Mouse (Mus musculus) embryonic facial prominence, embryonic 11.5 days (tissue): ENCODE measurements around the gene Cbll1. TPM values are rescaled to one million over a fixed set of nuclear protein-coding genes. Genes with fewer than 3 reads are reported as not detected.
"Not testable (repeated sequence)": the region's sequence is repeated elsewhere in the genome, so short reads cannot be mapped to it uniquely, and the experiment has no call there.

Experiments
- ATAC-seq: fragments of 200-750 bp; cut with Nextera tagmentation; replicated peaks from 2 replicates; pipeline ENCODE4 v1.8.0; 2017; ENCODE audit warnings: low read depth; ENCODE audit not compliant: insufficient number of reproducible peaks, low FRiP score, low TSS enrichment
- DNase-seq: peaks from one replicate; pipeline ENCODE4 v3.0.0-alpha.2; 2015; ENCODE audit warnings: low spot score
- H3K27ac ChIP-seq: fragments of 300-500 bp; sonication (generic); replicated peaks from 2 replicates; pipeline ENCODE4 v1.5.1; 2014; ENCODE audit warnings: mild to moderate bottlenecking, low read depth, low read length, control low read depth
- H3K27me3 ChIP-seq: fragments of 300-500 bp; sonication (generic); 2 replicates; pipeline ENCODE4 v1.6.1; 2014; ENCODE audit warnings: mild to moderate bottlenecking, low read length, moderate library complexity, mixed read lengths; ENCODE audit not compliant: control insufficient read depth, insufficient read depth
- H3K36me3 ChIP-seq: fragments of 300-500 bp; sonication (generic); replicated peaks from 2 replicates; pipeline ENCODE4 v1.6.1; 2014; ENCODE audit warnings: low read depth, mild to moderate bottlenecking, low read length, moderate library complexity, mixed read lengths; ENCODE audit not compliant: control insufficient read depth, insufficient read depth
- H3K4me1 ChIP-seq: fragments of 300-500 bp; sonication (generic); 2 replicates; pipeline ENCODE4 v1.6.1; 2014; ENCODE audit warnings: low read length, mixed read lengths; ENCODE audit not compliant: control insufficient read depth, insufficient read depth
- H3K4me2 ChIP-seq: fragments of 300-500 bp; sonication (generic); 2 replicates; pipeline ENCODE4 v1.6.1; 2014; ENCODE audit warnings: low read depth, mild to moderate bottlenecking, control low read depth, low read length, moderate library complexity
- H3K4me3 ChIP-seq: fragments of 300-500 bp; sonication (generic); 2 replicates; pipeline ENCODE4 v1.5.1; 2014; ENCODE audit warnings: low read depth, low read length, control low read depth
- H3K9ac ChIP-seq: fragments of 300-500 bp; sonication (generic); replicated peaks from 2 replicates; pipeline ENCODE4 v1.6.1; 2014; ENCODE audit warnings: mild to moderate bottlenecking, control low read depth, low read length
- H3K9me3 ChIP-seq: fragments of 300-500 bp; sonication (generic); replicated peaks from 2 replicates; pipeline ENCODE4 v1.6.1; 2016; ENCODE audit warnings: mild to moderate bottlenecking, low read length, inconsistent platforms, mixed read lengths; ENCODE audit not compliant: control insufficient read depth
- WGBS: fragments of 180-500 bp; shearing (Covaris S2); extraction: QIAGEN DNeasy Blood & Tissue Kit; methylation state at CpG from one replicate; pipeline ENCODE4 v1.1.7; 2014; 5-methylcytosine and 5-hydroxymethylcytosine counted together
- polyA plus RNA-seq: library from polyadenylated mRNA; unstranded; fragments of >200 nt; fragmentation: Nextera tagmentation; extraction: Ambion mirVana; gene quantifications from 2 replicates; pipeline ENCODE4 v1.2.1, GENCODE M21; 2014

Cbll1 gene
- polyA plus RNA-seq, 1 experiment from 2014 or later = 24.6 TPM

GRCm38 (mm10) chr12:31508496-31508895 lies 9.1 kb upstream of the Cbll1 start:
- 86% methylated on average over 6 of the region's 6 CpGs for WGBS
- Histone ChIP-seq H3K27ac (no peak overlapping the region), H3K36me3 (no peaks in the 10 kb centered on the region), H3K4me1 (no peaks in the 10 kb centered on the region), H3K4me3 (no peak overlapping the region), H3K9me3 (no peaks in the 10 kb centered on the region), H3K27me3 (no peaks in the 10 kb centered on the region), H3K9ac (no peak overlapping the region), H3K4me2 (no peak overlapping the region)
- DNase-seq (no peak), ATAC-seq (no peak)

DNA sequence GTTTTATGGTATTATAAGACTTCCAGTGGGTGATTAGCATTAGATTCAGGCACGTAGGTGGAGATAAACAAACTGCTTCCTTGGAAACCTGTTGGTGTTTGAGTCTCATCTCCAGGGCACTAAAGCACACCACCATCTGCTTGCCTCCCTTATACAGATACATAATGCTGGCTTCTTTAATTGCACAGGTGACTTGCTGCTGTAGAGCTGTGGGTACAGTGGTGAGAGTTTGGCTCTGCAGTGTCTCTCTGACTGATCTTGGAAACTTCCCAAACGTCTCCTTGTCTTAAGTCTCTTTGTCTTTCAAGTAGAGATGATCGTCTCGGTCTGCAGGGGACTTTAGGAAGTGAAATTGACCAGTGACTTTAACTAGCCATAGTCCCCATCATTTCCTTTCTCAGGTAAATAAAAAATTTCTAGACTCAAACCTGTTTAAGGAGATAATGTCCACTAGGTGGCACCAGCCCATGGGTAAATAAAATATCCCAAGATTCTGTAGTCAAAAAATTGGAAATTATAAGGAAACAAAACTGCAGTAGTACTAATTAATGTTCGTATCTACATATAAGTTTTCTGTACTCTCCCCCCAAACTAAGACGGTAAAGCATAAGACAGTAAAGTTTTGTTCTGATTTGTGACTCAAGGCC lies 8.4 kb upstream of the Cbll1 start:
- DNase-seq (peak; percentile 74), ATAC-seq (no peak)
- no peaks in the 10 kb centered on the region for H3K9me3 ChIP-seq
- no peaks in the 10 kb centered on the region for H3K27me3 ChIP-seq
- 44% methylated on average over 6 of the region's 6 CpGs for WGBS
- H3K4me3 ChIP-seq = no peak overlapping the region
- no peaks in the 10 kb centered on the region for H3K36me3 ChIP-seq
- no peak overlapping the region for H3K9ac ChIP-seq
- no peaks in the 10 kb centered on the region for H3K4me1 ChIP-seq
- H3K4me2 ChIP-seq = no peak overlapping the region
- H3K27ac ChIP-seq = no peak overlapping the region

- Histone ChIP-seq H3K4me2 (no peak overlapping the region), H3K9ac (no peak overlapping the region), H3K9me3 (no peaks in the 10 kb centered on the region), H3K27ac (no peak overlapping the region), H3K36me3 (no peaks in the 10 kb centered on the region), H3K27me3 (no peaks in the 10 kb centered on the region), H3K4me3 (no peak overlapping the region), H3K4me1 (no peaks in the 10 kb centered on the region)
- ATAC-seq (no peak), DNase-seq (no peak)
Measured at GRCm38 (mm10) chr12:31503211-31503610, 3.8 kb upstream of the Cbll1 start.

DNA sequence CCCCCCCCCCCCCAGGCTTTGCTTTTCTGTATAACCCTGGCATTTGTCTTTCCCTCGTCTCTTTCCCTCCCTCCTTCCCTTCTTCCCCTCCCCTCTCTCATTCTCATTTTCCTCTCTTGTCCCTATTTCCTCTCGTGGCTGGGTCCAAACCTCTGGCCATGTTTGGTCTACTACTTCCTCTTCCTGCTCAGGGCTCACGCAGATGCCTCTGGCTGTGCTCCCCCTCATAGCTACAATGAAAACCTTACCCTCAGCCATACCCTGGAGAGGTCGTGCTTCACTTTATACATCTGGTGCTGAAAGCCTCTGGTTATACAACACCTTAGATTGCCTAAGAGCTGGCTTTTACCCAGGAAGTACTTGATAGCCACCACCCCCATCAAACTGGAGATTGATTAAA lies 1.9 kb upstream of the Cbll1 start:
- H3K27ac ChIP-seq = no peak overlapping the region
- no peak overlapping the region for H3K9ac ChIP-seq
- no peak overlapping the region for H3K4me2 ChIP-seq
- WGBS = 66% methylated on average over 4 of the region's 4 CpGs
- no peaks in the 10 kb centered on the region for H3K27me3 ChIP-seq
- no peak overlapping the region for H3K4me3 ChIP-seq
- H3K9me3 ChIP-seq = no peaks in the 10 kb centered on the region
- H3K4me1 ChIP-seq = peaks cover 2% of the 10 kb centered on the region; the same call in 1 of the 2 replicates
- ATAC-seq (no peak), DNase-seq (no peak)
- H3K36me3 ChIP-seq = no peaks in the 10 kb centered on the region

DNA sequence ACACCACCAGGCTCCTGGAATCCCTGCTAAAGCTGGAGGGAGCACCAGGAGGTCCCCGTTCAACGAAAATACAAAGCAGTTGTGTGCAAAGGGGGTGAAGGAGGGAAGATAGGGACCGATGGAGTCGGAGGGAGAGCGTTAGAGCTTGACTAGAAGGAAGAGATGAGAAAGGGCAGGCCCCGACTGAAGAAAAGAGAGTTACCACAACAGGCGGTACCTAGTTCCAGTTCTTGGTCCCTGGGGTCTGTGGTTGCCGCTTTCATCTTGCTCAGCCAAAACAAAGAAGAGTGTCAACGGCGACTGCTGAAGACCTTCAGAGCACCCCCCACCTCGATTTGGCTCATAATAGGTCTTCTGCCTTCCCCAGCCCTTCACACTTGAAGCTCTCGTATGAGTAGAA lies 780 bp upstream of the Cbll1 start:
- ATAC-seq (no peak; the same call in 1 of the 2 replicates), DNase-seq (no peak)
- WGBS = 7% methylated on average over 12 of the region's 12 CpGs

GRCm38 (mm10) chr12:31498936-31499313 lies 491 bp downstream of the Cbll1 start:
- Histone ChIP-seq H3K9me3 (no peaks in the 10 kb centered on the region), H3K27me3 (no peaks in the 10 kb centered on the region), H3K4me1 (peaks cover 2% of the 10 kb centered on the region; the same call in 1 of the 2 replicates), H3K27ac (no peak overlapping the region), H3K36me3 (no peaks in the 10 kb centered on the region), H3K4me2 (peak overlapping the region; percentile 61), H3K4me3 (peak overlapping the region; percentile 69), H3K9ac (peak overlapping the region; percentile 80)
- ATAC-seq (no peak), DNase-seq (peak; percentile 20)
- WGBS = under 1% methylated on average over 25 of the region's 25 CpGs

More for the DNA sequence above, 780 bp upstream of the Cbll1 start:
- peak overlapping the region; percentile 69 for H3K4me3 ChIP-seq
- no peaks in the 10 kb centered on the region for H3K9me3 ChIP-seq
- peak overlapping the region; percentile 60; the same call in 1 of the 2 replicates for H3K27ac ChIP-seq
- peak overlapping the region; percentile 75 for H3K4me2 ChIP-seq
- H3K9ac ChIP-seq = peak overlapping the region; percentile 80
- no peaks in the 10 kb centered on the region for H3K36me3 ChIP-seq
- no peaks in the 10 kb centered on the region for H3K27me3 ChIP-seq
- peaks cover 2% of the 10 kb centered on the region; the same call in 1 of the 2 replicates for H3K4me1 ChIP-seq

DNA sequence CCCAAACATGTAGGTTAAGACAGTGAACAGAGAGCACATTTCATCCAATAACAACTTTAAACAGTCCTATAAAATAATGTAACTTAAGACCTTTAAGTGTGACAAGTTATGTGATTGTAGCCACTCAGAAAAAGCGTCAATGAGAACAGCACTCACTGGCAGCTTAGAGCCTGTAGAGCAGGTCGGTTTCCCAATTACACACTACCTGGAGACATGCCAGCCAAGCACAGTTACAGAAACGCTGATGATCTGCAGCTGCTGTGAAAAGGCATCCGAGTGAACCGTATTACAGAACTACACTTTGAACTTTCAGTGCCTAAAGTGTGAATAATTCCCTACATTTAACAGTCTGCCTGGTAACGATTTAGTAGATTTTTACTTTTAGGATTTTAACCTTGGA lies 13.0 kb downstream of the Cbll1 start:
- H3K4me3 ChIP-seq = no peak overlapping the region
- ATAC-seq = no peak
- 87% methylated on average over 6 of the region's 6 CpGs for WGBS

GRCm38 (mm10) chr12:31478182-31478581 lies 21.2 kb downstream of the Cbll1 start:
- H3K27me3 ChIP-seq, H3K4me1 ChIP-seq, ATAC-seq, H3K9me3 ChIP-seq, H3K36me3 ChIP-seq, H3K4me2 ChIP-seq, DNase-seq, H3K27ac ChIP-seq, H3K4me3 ChIP-seq, H3K9ac ChIP-seq: not testable (repeated sequence)
- WGBS = 91% methylated on average over 4 of the region's 6 CpGs

More for the DNA sequence above, 13.0 kb downstream of the Cbll1 start:
- Histone ChIP-seq H3K4me1 (no peaks in the 10 kb centered on the region), H3K9ac (no peak overlapping the region), H3K9me3 (no peaks in the 10 kb centered on the region), H3K27me3 (no peaks in the 10 kb centered on the region), H3K27ac (no peak overlapping the region), H3K36me3 (peaks cover 3% of the 10 kb centered on the region; the same call in 1 of the 2 replicates), H3K4me2 (no peak overlapping the region)
- DNase-seq = no peak
